Mouse (Mus musculus) liver, embryonic 16.5 days (tissue): ENCODE results near the gene Ttll5. TPM values are rescaled to one million over a fixed set of nuclear protein-coding genes. Genes with fewer than 3 reads are reported as not detected.

Experiments used
- ATAC-seq: fragments of 200-750 bp; cut with Nextera tagmentation; 2 replicates; pipeline ENCODE4 v1.8.0; 2017; ENCODE audit warnings: low read depth, mild to moderate bottlenecking, moderate number of reproducible peaks, moderate library complexity
- H3K27ac ChIP-seq: fragments of 300-500 bp; sonication (generic); 2 replicates; pipeline ENCODE4 v1.5.1; 2014; ENCODE audit warnings: mild to moderate bottlenecking, low read length
- H3K27me3 ChIP-seq: fragments of 300-500 bp; sonication (generic); 2 replicates; pipeline ENCODE4 v1.6.1; 2014; ENCODE audit warnings: low read depth, low read length, mixed read lengths; ENCODE audit not compliant: control insufficient read depth, insufficient read depth
- H3K36me3 ChIP-seq: fragments of 300-500 bp; sonication (generic); 2 replicates; pipeline ENCODE4 v1.6.1; 2014; ENCODE audit warnings: mild to moderate bottlenecking; ENCODE audit not compliant: control insufficient read depth, insufficient read depth
- H3K4me1 ChIP-seq: fragments of 300-500 bp; sonication (generic); 2 replicates; pipeline ENCODE4 v1.6.1; 2014; ENCODE audit warnings: low read depth, low read length, mixed read lengths; ENCODE audit not compliant: control insufficient read depth
- H3K4me2 ChIP-seq: fragments of 300-500 bp; sonication (generic); 2 replicates; pipeline ENCODE4 v1.6.1; 2014; ENCODE audit warnings: low read depth, low read length, mixed read lengths
- H3K4me3 ChIP-seq: fragments of 300-500 bp; sonication (generic); 2 replicates; pipeline ENCODE4 v1.5.1; 2014; ENCODE audit warnings: low read depth, mild to moderate bottlenecking, low read length
- H3K9ac ChIP-seq: fragments of 300-500 bp; sonication (generic); 2 replicates; pipeline ENCODE4 v1.6.1; 2014; ENCODE audit warnings: low read depth, low read length
- H3K9me3 ChIP-seq: fragments of 300-500 bp; sonication (generic); replicated peaks from 2 replicates; pipeline ENCODE4 v1.6.1; 2016; ENCODE audit warnings: low read length; ENCODE audit not compliant: control insufficient read depth
- WGBS: fragments of 180-500 bp; shearing (Covaris S2); extraction: QIAGEN DNeasy Blood & Tissue Kit; methylation state at CpG from one replicate; pipeline ENCODE4 v1.1.7; 2014; ENCODE audit not compliant: insufficient replicate concordance; 5-methylcytosine and 5-hydroxymethylcytosine counted together
- polyA plus RNA-seq: library from polyadenylated mRNA; unstranded; fragments of >200 nt; fragmentation: Nextera tagmentation; extraction: Ambion mirVana; gene quantifications from 2 replicates; pipeline ENCODE4 v1.2.1, GENCODE M21; 2015

Ttll5 gene
- polyA plus RNA-seq, 1 experiment from 2014 or later: 6.0 TPM

DNA sequence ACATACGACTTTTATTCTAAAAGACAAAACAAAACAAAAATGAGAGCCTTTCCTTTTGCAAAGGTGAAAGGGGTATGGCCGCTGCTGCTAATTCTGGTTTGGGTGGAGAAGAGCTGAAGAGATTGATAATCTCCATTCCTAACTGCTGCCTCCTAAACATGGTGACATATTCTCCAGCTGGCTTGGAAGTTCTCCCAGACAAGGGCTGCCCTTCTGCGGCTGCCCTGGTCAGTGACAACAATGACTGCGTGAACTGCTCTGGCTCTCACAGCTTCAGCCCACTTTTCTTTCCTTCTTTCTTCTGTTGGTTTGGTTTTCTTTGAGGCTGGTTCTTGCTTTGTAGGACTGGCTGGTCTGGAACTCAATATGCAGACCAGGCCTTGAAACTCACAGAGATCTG, 163.7 kb downstream of the Ttll5 start:
- Histone ChIP-seq H3K4me2 (no peak overlapping the region), H3K9me3 (no peaks in the 10 kb centered on the region), H3K36me3 (no peaks in the 10 kb centered on the region), H3K4me1 (no peaks in the 10 kb centered on the region), H3K4me3 (no peak overlapping the region), H3K9ac (no peak overlapping the region), H3K27ac (no peak overlapping the region), H3K27me3 (no peaks in the 10 kb centered on the region)
- 86% methylated on average over 4 of the region's 4 CpGs for WGBS
- no peak for ATAC-seq

DNA sequence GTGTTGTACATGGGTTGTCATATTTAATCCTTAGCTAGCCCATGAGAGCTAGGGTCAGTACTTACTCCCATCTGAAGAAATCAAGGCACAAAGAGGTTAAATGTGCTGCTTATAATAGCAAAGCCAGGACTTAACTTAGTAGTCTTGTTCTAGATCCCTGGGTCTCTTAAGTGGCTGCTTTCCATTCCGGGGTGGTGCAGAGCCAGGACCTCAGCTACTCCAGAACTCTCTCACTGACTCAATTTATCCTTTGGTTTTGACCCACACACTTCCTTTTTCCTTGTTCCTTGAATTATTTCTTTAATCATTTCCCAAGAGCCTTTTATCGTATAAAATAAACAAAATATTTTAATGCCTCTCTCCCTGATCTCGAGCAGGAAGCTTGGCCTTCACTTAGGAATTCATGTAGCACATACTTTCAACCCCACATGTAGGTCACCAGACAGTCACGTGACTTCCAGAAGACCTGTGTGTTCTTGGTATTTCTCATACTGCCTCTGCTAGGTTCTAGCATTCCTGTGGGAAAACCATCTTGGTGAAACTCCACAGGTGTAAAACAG, 164.4 kb downstream of the Ttll5 start:
- Histone ChIP-seq H3K9ac (no peak overlapping the region), H3K4me3 (no peak overlapping the region), H3K36me3 (no peaks in the 10 kb centered on the region), H3K9me3 (no peaks in the 10 kb centered on the region), H3K4me2 (no peak overlapping the region), H3K27ac (no peak overlapping the region), H3K4me1 (no peaks in the 10 kb centered on the region), H3K27me3 (no peaks in the 10 kb centered on the region)
- no peak for ATAC-seq
- WGBS: 60% methylated on average over 4 of the region's 4 CpGs

GRCm38 (mm10) chr12:85992013-85992837, 167.8 kb downstream of the Ttll5 start:
- no peak for ATAC-seq
- H3K27me3 ChIP-seq: no peaks in the 10 kb centered on the region
- no peak overlapping the region for H3K4me2 ChIP-seq
- no peaks in the 10 kb centered on the region for H3K4me1 ChIP-seq
- H3K36me3 ChIP-seq: no peaks in the 10 kb centered on the region
- no peak overlapping the region for H3K27ac ChIP-seq
- H3K9ac ChIP-seq: no peak overlapping the region
- 53% methylated on average over 7 of the region's 7 CpGs for WGBS
- no peaks in the 10 kb centered on the region for H3K9me3 ChIP-seq
- H3K4me3 ChIP-seq: no peak overlapping the region

DNA sequence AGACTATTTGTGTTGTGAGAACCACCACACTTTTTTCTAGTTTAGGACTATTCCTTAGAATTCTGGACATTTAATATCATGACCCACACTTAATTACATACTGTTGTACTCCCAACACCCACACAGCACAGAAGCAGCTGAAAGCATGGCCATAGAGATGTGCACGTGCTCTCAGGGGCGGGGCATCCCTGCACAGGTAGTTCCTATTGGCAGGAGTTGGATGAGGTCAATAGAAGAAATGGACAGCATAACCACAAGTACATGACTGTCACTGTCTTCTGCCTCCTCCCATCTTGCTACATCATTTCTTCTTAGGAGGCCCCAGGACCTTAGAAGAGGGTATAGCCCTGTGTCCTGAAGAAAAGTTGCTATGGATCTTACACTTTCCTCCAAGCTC, 168.4 kb downstream of the Ttll5 start:
- ATAC-seq: no peak
- Histone ChIP-seq H3K36me3 (no peaks in the 10 kb centered on the region), H3K9me3 (no peaks in the 10 kb centered on the region), H3K4me3 (no peak overlapping the region), H3K27ac (no peak overlapping the region), H3K27me3 (no peaks in the 10 kb centered on the region), H3K9ac (no peak overlapping the region), H3K4me1 (no peaks in the 10 kb centered on the region), H3K4me2 (no peak overlapping the region)
- 65% methylated on average over 2 of the region's 2 CpGs for WGBS

DNA sequence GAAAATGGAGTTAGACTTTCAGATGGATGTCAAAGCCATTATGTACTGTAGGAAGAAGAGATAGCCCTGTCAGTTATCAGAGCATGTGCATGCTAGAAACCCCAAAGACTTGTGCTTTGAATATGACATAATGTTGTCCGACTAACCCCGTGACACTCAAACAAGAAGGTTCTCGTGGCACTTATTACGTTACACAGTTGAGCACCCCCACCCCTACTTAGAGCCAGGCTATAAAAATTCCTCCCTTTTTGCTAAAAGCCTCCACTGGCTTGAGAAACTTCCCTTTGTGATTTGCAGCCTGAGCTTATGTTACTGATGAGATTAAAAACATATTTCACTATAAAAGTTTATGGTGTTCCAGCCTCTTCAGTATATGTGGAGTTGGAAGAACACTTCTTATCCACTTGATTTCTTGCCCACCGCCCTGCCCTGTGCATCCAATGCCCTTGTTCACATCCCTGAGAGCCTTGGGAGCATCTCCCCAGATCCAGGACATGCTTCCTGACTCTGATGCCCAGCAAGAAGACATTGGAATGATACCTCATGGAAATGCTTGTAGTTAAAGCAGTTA, 169.4 kb downstream of the Ttll5 start:
- Histone ChIP-seq H3K9me3 (no peaks in the 10 kb centered on the region), H3K36me3 (no peaks in the 10 kb centered on the region), H3K27me3 (no peaks in the 10 kb centered on the region), H3K4me1 (no peaks in the 10 kb centered on the region), H3K27ac (no peak overlapping the region), H3K4me3 (no peak overlapping the region), H3K4me2 (no peak overlapping the region), H3K9ac (no peak overlapping the region)
- ATAC-seq: no peak
- WGBS: 77% methylated on average over 5 of the region's 5 CpGs

- no peak overlapping the region for H3K27ac ChIP-seq
These were observed 176.2 kb downstream of the Ttll5 start for GRCm38 (mm10) chr12:86000641-86001073.

GRCm38 (mm10) chr12:86001120-86001655, 176.7 kb downstream of the Ttll5 start:
- H3K9ac ChIP-seq: no peak overlapping the region
- ATAC-seq: no peak
- no peak overlapping the region for H3K27ac ChIP-seq
- no peaks in the 10 kb centered on the region for H3K4me1 ChIP-seq
- no peaks in the 10 kb centered on the region for H3K9me3 ChIP-seq
- no peak overlapping the region for H3K4me3 ChIP-seq
- no peak overlapping the region for H3K4me2 ChIP-seq
- no peaks in the 10 kb centered on the region for H3K27me3 ChIP-seq
- H3K36me3 ChIP-seq: no peaks in the 10 kb centered on the region
- 77% methylated on average over 7 of the region's 7 CpGs for WGBS

More at GRCm38 (mm10) chr12:86000641-86001073, 176.2 kb downstream of the Ttll5 start:
- Histone ChIP-seq H3K9me3 (no peaks in the 10 kb centered on the region), H3K27me3 (no peaks in the 10 kb centered on the region), H3K4me2 (no peak overlapping the region), H3K4me1 (no peaks in the 10 kb centered on the region), H3K36me3 (no peaks in the 10 kb centered on the region), H3K9ac (no peak overlapping the region), H3K4me3 (no peak overlapping the region)
- ATAC-seq: no peak
- WGBS: 65% methylated on average over 9 of the region's 9 CpGs

DNA sequence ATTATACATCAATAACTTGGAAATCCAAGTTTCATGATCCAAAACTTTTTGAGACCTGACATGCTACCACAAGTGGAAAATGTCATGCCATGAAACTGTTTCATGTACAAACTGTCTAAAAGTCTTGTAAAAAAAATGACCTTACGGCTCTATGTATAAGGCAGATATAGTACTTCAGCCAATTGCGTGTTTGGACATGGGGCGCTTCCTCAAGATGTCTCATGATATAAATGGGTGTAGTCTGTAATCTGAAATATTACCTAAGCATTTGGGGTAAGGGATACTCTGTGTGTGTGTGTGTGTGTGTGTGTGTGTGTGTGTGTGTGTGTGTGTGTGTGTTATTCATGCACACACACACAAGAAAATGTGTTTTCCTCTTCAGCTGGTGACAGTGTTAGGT, 180.2 kb downstream of the Ttll5 start:
- WGBS: 76% methylated on average over 3 of the region's 3 CpGs
- H3K4me2 ChIP-seq: no peak overlapping the region
- H3K9ac ChIP-seq: no peak overlapping the region
- ATAC-seq: peak; percentile 60
- H3K4me1 ChIP-seq: no peaks in the 10 kb centered on the region
- no peaks in the 10 kb centered on the region for H3K9me3 ChIP-seq
- H3K27me3 ChIP-seq: no peaks in the 10 kb centered on the region
- H3K4me3 ChIP-seq: no peak overlapping the region
- H3K36me3 ChIP-seq: no peaks in the 10 kb centered on the region
- H3K27ac ChIP-seq: no peak overlapping the region

DNA sequence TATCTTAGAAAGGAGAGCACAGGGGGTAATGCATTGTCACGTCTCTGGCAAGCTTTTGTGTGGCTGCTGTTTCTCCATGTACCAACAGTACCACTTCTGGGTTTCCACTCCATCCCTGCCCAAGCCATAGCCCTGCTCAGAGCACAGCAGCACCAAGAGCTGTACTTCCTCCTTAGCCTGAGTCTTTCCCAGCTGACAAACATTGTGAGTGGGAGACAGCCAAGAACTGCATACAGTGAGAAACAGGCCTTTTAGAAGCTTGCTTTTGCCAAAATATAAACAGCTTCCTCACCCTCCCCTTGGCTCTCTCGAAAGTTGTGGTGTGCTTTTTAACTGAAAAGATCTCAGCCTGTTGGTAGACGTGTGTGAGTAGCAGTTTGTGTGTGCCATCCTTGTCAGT, 182.9 kb downstream of the Ttll5 start:
- H3K4me2 ChIP-seq: no peak overlapping the region
- H3K27me3 ChIP-seq: no peaks in the 10 kb centered on the region
- no peaks in the 10 kb centered on the region for H3K36me3 ChIP-seq
- H3K9me3 ChIP-seq: no peaks in the 10 kb centered on the region
- H3K9ac ChIP-seq: no peak overlapping the region
- H3K4me1 ChIP-seq: no peaks in the 10 kb centered on the region
- no peak overlapping the region for H3K27ac ChIP-seq
- no peak overlapping the region for H3K4me3 ChIP-seq
- no peak for ATAC-seq
- WGBS: 51% methylated on average over 3 of the region's 3 CpGs
